ENCODE assay signal across 10 mouse cellular contexts in the genomic region with DNA sequence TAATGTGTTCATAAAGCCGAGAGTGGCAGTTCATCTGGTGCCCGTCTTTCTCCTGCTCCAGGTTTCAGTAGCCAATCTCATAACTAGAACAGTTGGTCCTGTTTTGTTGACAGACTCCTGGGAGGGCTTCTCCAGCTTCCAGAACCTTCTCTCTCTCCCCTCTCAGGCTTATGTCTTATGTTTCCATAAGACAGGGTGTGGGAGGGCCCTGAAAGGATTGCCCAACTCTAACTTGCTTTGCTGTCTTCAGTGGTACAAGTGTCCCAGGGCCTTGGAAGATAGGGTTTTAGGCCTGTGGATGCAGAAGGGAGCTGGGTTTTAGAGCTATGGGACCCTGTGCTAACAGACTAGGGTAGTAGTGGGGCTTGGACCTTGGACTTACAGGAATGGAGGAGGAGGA. TPM values are rescaled to one million over a fixed set of nuclear protein-coding genes. Genes with fewer than 3 reads are reported as not detected.
A peak's percentile ranks its signal among the peaks of the same experiment; 100 is the strongest.
DNase-seq lines count a peak whose midpoint lies in the region; ATAC-seq and TF ChIP-seq lines count a peak whose summit lies in the region.
"Had no signal": no experiment of that assay in that cellular context is flagged by ENCODE, and none has a peak within 500 bp of the region (broad histone marks: within the 10 kb centered on the region; RNA-seq: fewer than 3 reads in every experiment).

No protein-coding gene starts in this region.

- H3K9me3 ChIP-seq in lung, embryonic 14.5 days (ENCODE audit: low read depth, low read length), result no peaks in the 10 kb centered on the region
- no peaks in the 10 kb centered on the region for H3K9me3 ChIP-seq in forebrain, embryonic 12.5 days
- H3K9me3 ChIP-seq in limb, embryonic 10.5 days (replicated peaks), result no peaks in the 10 kb centered on the region
- no peaks in the 10 kb centered on the region for H3K9me3 ChIP-seq in neural tube, embryonic 15.5 days (replicated peaks)

- TF ChIP-seq CTCF in lung, embryonic 14.5 days (IDR thresholded peaks at IDR 0.05; ENCODE audit: low read depth), result no peak

- 54% methylated on average over 2 of the region's 2 CpGs for WGBS in lung, embryonic 14.5 days
- 85% methylated on average over 2 of the region's 2 CpGs for whole genome bisulfite sequencing in forebrain, embryonic 12.5 days
- WGBS in limb, embryonic 10.5 days, result 69% methylated on average over 2 of the region's 2 CpGs
- 57% methylated on average over 2 of the region's 2 CpGs for WGBS in neural tube, embryonic 15.5 days

- H3K4me3 ChIP-seq in lung, embryonic 14.5 days (ENCODE audit: low read depth, low read length), result peak overlapping the region; percentile 90
- H3K4me3 ChIP-seq in forebrain, embryonic 12.5 days (replicated peaks), result no peak overlapping the region
- peak overlapping the region; percentile 98 for H3K4me3 ChIP-seq in limb, embryonic 10.5 days
- peak overlapping the region; percentile 94 for H3K4me3 ChIP-seq in neural tube, embryonic 15.5 days (replicated peaks)

- H3K9ac ChIP-seq in lung, embryonic 14.5 days, result peak overlapping the region; percentile 87; the same call in 1 of the 2 replicates
- H3K9ac ChIP-seq in forebrain, embryonic 12.5 days, result no peak overlapping the region
- peak overlapping the region; percentile 93 for H3K9ac ChIP-seq in neural tube, embryonic 15.5 days (replicated peaks)

- H3K27me3 ChIP-seq in lung, embryonic 14.5 days (ENCODE audit: insufficient read depth, low read length), result no peaks in the 10 kb centered on the region
- peaks cover 10% of the 10 kb centered on the region; the same call in 1 of the 2 replicates for H3K27me3 ChIP-seq in forebrain, embryonic 12.5 days
- peaks cover 14% of the 10 kb centered on the region for H3K27me3 ChIP-seq in limb, embryonic 10.5 days (ENCODE audit: low read depth, poor library complexity, severe bottlenecking)
- H3K27me3 ChIP-seq in neural tube, embryonic 15.5 days (replicated peaks), result no peaks in the 10 kb centered on the region

- ATAC-seq in lung, embryonic 14.5 days (ENCODE audit: insufficient read depth), result no peak
- no peak for ATAC-seq in forebrain, embryonic 12.5 days (ENCODE audit: low FRiP score)
- ATAC-seq in neural tube, embryonic 15.5 days (ENCODE audit: low FRiP score), result no peak

- H3K4me2 ChIP-seq in lung, embryonic 14.5 days, result peak overlapping the region; percentile 98
- H3K4me2 ChIP-seq in forebrain, embryonic 12.5 days, result peak overlapping the region; percentile 21
- peak overlapping the region; percentile 93 for H3K4me2 ChIP-seq in neural tube, embryonic 15.5 days

- H3K4me1 ChIP-seq in lung, embryonic 14.5 days (ENCODE audit: insufficient read depth), result peaks cover 15% of the 10 kb centered on the region
- peaks cover 28% of the 10 kb centered on the region for H3K4me1 ChIP-seq in forebrain, embryonic 12.5 days
- H3K4me1 ChIP-seq in limb, embryonic 10.5 days, result peaks cover 47% of the 10 kb centered on the region
- H3K4me1 ChIP-seq in neural tube, embryonic 15.5 days, result peaks cover 31% of the 10 kb centered on the region

- peaks cover 15% of the 10 kb centered on the region for H3K36me3 ChIP-seq in lung, embryonic 14.5 days (ENCODE audit: insufficient read depth)
- H3K36me3 ChIP-seq in forebrain, embryonic 12.5 days (replicated peaks), result peaks cover 15% of the 10 kb centered on the region
- peaks cover 36% of the 10 kb centered on the region for H3K36me3 ChIP-seq in limb, embryonic 10.5 days
- peaks cover 13% of the 10 kb centered on the region for H3K36me3 ChIP-seq in neural tube, embryonic 15.5 days

- DNase-seq in lung, embryonic 14.5 days, result no peak
- no peak for DNase-seq in lung, postnatal 25 days (ENCODE audit: low spot score)
- DNase-seq in limb, embryonic 10.5 days (ENCODE audit: low spot score), result no peak
- DNase-seq in thymus, postnatal 4 days, result no peak
- DNase-seq in urinary bladder, postnatal 10 days (ENCODE audit: low spot score), result no peak
- DNase-seq in lung, postnatal 36 days, result no peak
- DNase-seq: kidney, postnatal 14 days; thymus, postnatal 36 days had no signal

- H3K27ac ChIP-seq in lung, embryonic 14.5 days (ENCODE audit: low read depth), result no peak overlapping the region
- H3K27ac ChIP-seq in forebrain, embryonic 12.5 days, result no peak overlapping the region
- H3K27ac ChIP-seq in limb, embryonic 10.5 days, result no peak overlapping the region
- 0 out of 2 replicates have a peak overlapping the region, but pooled peaks have one; percentile 84 for H3K27ac ChIP-seq in neural tube, embryonic 15.5 days (replicated peaks)

RNA-seq across cellular contexts. Expression of a gene that starts 1.8 kb away (rescaled TPM):
- polyA plus RNA-seq in lung, embryonic 14.5 days (2014; fragmentation: Nextera tagmentation; extraction: Ambion mirVana), result 7.5 and 9.0 TPM in 2 replicates
- polyA plus RNA-seq in forebrain, embryonic 12.5 days (2016; fragmentation: Nextera tagmentation; extraction: Ambion mirVana), result 8.4 and 9.5 TPM in 2 replicates
- 6.8 and 9.7 TPM in 2 replicates for polyA plus RNA-seq in limb, embryonic 10.5 days (2016; fragmentation: Nextera tagmentation; extraction: Ambion mirVana)
- polyA plus RNA-seq in neural tube, embryonic 15.5 days (2015; fragmentation: Nextera tagmentation; extraction: Ambion mirVana), result 11.6 and 12.2 TPM in 2 replicates

RNA-seq across cellular contexts. Expression of a gene that starts 30.3 kb away (rescaled TPM):
- polyA plus RNA-seq in lung, embryonic 14.5 days (2014; fragmentation: Nextera tagmentation; extraction: Ambion mirVana), result 315 and 325 TPM in 2 replicates
- 368 and 375 TPM in 2 replicates for polyA plus RNA-seq in forebrain, embryonic 12.5 days (2016; fragmentation: Nextera tagmentation; extraction: Ambion mirVana)
- 351 and 426 TPM in 2 replicates for polyA plus RNA-seq in limb, embryonic 10.5 days (2016; fragmentation: Nextera tagmentation; extraction: Ambion mirVana)
- polyA plus RNA-seq in neural tube, embryonic 15.5 days (2015; fragmentation: Nextera tagmentation; extraction: Ambion mirVana), result 248 and 249 TPM in 2 replicates

RNA-seq across cellular contexts. Expression of a gene that starts 30.5 kb away (rescaled TPM):
- 6.0 and 7.1 TPM in 2 replicates for polyA plus RNA-seq in lung, embryonic 14.5 days (2014; fragmentation: Nextera tagmentation; extraction: Ambion mirVana)
- polyA plus RNA-seq in forebrain, embryonic 12.5 days (2016; fragmentation: Nextera tagmentation; extraction: Ambion mirVana), result 9.2 and 12.2 TPM in 2 replicates
- 5.2 and 5.7 TPM in 2 replicates for polyA plus RNA-seq in limb, embryonic 10.5 days (2016; fragmentation: Nextera tagmentation; extraction: Ambion mirVana)
- polyA plus RNA-seq in neural tube, embryonic 15.5 days (2015; fragmentation: Nextera tagmentation; extraction: Ambion mirVana), result 11.3 and 12.6 TPM in 2 replicates

RNA-seq across cellular contexts. Expression of a gene that starts 35.5 kb away (rescaled TPM):
- polyA plus RNA-seq in lung, embryonic 14.5 days (2014; fragmentation: Nextera tagmentation; extraction: Ambion mirVana), result 243 and 249 TPM in 2 replicates
- polyA plus RNA-seq in forebrain, embryonic 12.5 days (2016; fragmentation: Nextera tagmentation; extraction: Ambion mirVana), result 209 and 216 TPM in 2 replicates
- 278 and 295 TPM in 2 replicates for polyA plus RNA-seq in limb, embryonic 10.5 days (2016; fragmentation: Nextera tagmentation; extraction: Ambion mirVana)
- polyA plus RNA-seq in neural tube, embryonic 15.5 days (2015; fragmentation: Nextera tagmentation; extraction: Ambion mirVana), result 164 and 193 TPM in 2 replicates

RNA-seq across cellular contexts. Expression of a gene that starts 47.8 kb away (rescaled TPM):
- 54.4 and 55.4 TPM in 2 replicates for polyA plus RNA-seq in lung, embryonic 14.5 days (2014; fragmentation: Nextera tagmentation; extraction: Ambion mirVana)
- polyA plus RNA-seq in forebrain, embryonic 12.5 days (2016; fragmentation: Nextera tagmentation; extraction: Ambion mirVana), result 59.5 and 60.0 TPM in 2 replicates
- polyA plus RNA-seq in limb, embryonic 10.5 days (2016; fragmentation: Nextera tagmentation; extraction: Ambion mirVana), result 73.8 and 77.9 TPM in 2 replicates
- 52.4 and 52.8 TPM in 2 replicates for polyA plus RNA-seq in neural tube, embryonic 15.5 days (2015; fragmentation: Nextera tagmentation; extraction: Ambion mirVana)

Comparison
In these comparisons a context has a peak if more than half of its experiments do, and no peak if none do; other contexts are left out.
1. H3K4me2 ChIP-seq: peak in every context shown above with its lines; median percentile 98 in lung, embryonic 14.5 days; 93 in neural tube, embryonic 15.5 days; 21 in forebrain, embryonic 12.5 days.